Mouse (Mus musculus): ENCODE results near the gene Iqcn.

Iqcn gene

DNA sequence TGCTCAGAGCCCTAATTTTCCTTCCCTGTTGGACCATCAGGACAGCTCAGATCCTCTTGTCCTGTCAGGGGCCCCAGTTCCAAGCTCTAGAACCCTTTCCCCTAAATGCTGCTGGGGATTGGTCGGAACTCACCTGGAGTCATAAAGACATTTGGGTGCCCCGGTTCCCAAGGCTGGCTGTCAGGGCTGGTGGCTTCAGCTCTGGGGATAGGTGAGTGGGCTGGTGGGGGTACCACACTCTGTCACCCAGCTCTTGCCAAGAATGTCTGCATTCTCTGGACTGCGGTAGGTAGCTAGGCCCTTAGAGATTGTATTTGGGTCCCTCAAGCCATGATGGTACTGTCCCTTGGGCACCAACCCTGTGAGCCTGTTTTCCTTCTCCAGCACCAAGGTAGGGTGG, at the start of gene Iqcn:
Gene Iqcn, plus strand, starts transcription at position 171 of the 400 bp plus-strand sequence.
- DNase-seq (ENCODE audit: low read depth, low spot score) = no peak

- no peak for DNase-seq (ENCODE audit: low read depth, low spot score)
Observed at GRCm38 (mm10) chr8:70654121-70654520, 49.1 kb upstream of the Iqcn start.

GRCm38 (mm10) chr8:70655469-70655868, 47.8 kb upstream of the Iqcn start:
- no peak for DNase-seq (ENCODE audit: low read depth, low spot score)

DNA sequence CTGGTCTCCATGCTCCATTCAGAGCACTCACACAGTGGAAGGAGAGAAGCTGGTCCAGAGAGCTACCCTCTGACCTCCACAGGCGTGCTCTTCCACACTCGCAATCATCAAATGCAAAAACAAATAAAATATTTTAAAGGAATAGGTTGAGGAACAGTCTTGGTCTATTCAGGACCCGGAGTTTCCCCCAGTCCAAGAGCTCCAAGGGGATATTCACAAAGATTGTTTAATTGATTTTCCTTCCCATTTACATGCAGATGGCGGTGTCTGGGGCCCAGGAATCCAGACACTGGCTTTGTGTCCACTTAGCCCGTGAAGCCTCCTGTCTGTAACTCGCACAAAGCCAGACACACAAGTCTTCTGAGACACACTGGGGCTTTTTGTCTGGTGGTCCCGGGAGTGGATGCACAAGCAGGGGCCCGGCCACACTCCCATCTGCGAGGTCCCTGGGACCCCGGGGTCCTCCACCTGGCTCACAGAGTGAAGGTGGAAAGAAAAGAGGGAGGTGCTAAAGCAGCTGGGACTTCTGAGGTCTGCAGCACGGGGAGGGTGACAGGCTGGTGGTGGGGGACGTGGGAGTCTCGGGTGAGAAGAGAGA, 47.0 kb upstream of the Iqcn start:
- DNase-seq (ENCODE audit: low read depth, low spot score) = no peak

- no peak for DNase-seq (ENCODE audit: low read depth, low spot score)
Observed at GRCm38 (mm10) chr8:70657214-70657613, 46.0 kb upstream of the Iqcn start.

GRCm38 (mm10) chr8:70657739-70658138, 45.5 kb upstream of the Iqcn start:
- no peak for DNase-seq (ENCODE audit: low read depth, low spot score)

DNA sequence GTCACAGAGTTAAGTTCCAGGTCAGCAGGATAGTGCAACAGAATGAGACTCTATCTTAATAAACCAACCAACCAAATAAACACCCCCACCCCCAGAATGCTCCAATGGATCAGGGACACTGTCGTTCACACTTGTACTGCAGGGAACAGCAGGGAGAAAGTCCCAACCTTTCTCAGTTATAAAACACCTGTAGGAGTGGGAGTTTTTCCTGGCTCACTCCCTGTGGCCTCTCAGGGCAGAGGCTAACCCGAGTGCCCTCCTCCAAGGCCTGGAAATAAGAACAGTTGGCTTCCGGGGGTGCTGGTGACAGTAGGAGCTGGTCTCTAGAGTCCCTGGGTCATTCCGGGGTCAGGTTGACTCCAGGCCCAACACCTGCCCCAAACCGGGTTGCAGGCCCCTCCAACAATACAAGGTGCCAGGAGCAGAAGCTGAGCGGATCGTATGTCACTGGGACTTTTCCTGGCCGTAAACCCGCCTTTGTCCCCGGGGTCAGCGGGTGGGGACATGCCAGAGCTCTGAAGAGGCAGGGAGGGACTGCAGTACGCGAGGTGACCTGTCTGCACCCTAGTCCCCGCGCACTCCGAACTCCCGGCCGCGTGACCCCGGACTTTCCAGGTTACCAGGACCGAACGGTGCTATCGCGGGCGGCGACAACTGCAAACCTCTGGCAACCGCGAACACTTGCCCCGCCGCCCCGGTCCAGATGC, 44.2 kb upstream of the Iqcn start:
- DNase-seq (ENCODE audit: low read depth, low spot score) = no peak

- peak; percentile 98 for DNase-seq (ENCODE audit: low read depth, low spot score)
Observed at GRCm38 (mm10) chr8:70659604-70660272, 43.5 kb upstream of the Iqcn start.

GRCm38 (mm10) chr8:70660273-70660725, 43.0 kb upstream of the Iqcn start, which contains the start of gene Pgpep1:
TSS of gene Pgpep1 (minus strand) at chr8:70660388.
- peak; percentile 97 for DNase-seq (ENCODE audit: low read depth, low spot score)

DNA sequence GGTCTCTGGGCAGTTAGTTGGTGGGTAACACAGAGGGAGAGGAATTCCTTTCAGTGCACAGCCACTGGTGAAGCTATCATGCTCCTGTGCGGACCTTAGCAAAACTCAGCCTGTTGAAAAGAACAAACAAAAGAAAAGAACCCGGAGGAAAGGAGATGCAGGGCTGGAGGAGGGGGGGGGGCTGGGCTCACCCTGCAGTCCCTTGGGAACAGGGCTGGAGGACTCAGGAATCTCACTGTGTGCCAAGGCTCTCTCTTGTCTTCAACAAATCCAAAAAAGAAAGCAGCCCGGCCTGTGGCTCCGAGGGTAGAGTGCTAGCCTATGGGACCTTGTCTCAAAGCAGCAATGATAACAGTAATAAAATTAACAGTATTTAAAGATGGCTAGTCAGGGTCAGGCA, 39.6 kb upstream of the Iqcn start:
- DNase-seq (ENCODE audit: low read depth, low spot score) = no peak

- DNase-seq (ENCODE audit: low read depth, low spot score) = no peak
Observed at GRCm38 (mm10) chr8:70664631-70665030, 38.6 kb upstream of the Iqcn start.

GRCm38 (mm10) chr8:70665599-70665998, 37.7 kb upstream of the Iqcn start:
- no peak for DNase-seq (ENCODE audit: low read depth, low spot score)

DNA sequence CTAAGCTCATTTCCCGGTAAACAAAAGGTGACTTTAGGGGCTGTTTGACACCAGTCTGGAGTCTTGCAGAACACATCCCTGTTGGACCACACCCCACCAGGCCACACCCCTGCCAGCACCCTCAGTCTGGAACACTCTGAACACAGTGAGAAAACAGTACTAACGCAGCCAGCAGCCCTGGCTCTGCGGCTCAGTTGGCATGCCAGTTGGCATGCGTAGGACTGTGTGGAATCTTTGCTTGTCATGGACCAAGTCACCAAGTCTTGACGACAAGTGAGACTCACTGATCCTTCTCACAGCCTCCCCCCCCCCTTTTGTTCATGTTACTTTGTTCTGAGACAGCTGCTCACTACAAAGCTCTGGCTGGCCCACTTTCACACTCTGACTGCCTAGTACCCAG, 36.2 kb upstream of the Iqcn start:
- DNase-seq (ENCODE audit: low read depth, low spot score) = no peak

DNA sequence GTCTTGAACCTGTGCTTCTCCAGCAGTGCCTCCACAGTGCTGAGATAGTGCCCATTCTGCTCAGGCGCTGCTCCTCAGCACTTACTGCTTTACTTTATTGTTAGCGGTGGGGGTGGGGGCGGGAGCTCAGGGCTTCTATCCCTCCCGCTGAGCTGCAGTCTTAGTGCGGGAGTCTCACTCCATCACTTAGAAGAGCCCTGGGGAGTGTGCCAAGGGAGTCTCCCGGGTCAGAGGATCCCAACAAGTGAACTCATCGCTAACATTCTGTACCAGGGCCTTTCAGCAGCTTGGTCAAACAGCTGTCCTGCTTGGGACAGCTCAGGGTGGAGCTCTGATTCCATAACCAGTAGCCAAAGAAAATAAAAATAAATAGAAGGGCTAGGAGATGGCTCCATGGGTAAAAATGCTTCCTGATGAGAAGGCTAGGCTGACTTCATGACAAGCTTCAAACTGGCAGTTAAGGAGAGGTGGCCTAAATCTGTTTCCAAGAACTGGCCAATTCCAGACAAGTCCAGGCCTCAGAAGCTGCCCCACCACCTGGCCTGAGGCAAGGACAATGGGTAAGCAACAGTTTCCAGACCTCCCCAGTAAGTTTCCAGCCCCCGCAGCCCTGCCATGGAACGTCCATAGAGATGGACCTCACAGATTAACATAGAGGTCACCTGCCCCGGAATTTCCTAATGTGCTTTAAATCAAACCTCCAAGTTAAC, 31.5 kb upstream of the Iqcn start:
- DNase-seq (ENCODE audit: low read depth, low spot score) = no peak

DNA sequence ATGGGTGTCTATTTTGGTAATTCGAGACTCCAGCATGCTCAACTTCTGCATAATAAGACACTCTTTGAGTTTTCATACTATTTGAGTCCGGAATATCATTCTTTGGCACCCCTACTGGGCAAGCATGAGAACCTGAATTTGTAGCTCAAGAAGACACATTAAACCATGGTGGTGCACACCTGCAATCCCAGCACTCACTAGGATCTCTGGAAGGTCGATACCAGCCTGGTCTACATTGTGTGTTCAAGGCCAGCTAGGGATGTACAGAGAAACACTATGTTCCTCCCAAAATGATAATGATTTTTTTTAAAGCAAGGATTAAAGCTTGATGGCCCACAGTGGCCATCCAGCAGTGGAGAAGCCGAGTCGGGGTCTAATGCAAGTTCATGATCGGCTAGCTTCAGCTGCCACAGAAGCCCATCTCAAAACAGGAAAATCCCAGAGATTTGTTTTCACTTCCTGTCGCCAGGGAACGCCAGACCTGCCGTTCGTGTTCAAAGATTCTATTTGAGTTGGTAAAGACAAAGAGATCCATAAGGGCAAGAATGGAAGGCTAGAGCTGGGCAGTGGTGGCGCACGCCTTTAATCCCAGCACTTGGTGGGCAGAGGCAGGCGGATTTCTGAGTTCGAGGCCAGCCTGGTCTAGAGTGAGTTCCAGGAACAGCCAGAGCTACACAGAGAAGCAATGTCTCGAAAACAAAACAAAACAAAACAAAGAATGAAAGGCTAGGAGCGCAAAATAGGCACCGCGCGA, 30.8 kb upstream of the Iqcn start:
- no peak for DNase-seq (ENCODE audit: low read depth, low spot score)

DNA sequence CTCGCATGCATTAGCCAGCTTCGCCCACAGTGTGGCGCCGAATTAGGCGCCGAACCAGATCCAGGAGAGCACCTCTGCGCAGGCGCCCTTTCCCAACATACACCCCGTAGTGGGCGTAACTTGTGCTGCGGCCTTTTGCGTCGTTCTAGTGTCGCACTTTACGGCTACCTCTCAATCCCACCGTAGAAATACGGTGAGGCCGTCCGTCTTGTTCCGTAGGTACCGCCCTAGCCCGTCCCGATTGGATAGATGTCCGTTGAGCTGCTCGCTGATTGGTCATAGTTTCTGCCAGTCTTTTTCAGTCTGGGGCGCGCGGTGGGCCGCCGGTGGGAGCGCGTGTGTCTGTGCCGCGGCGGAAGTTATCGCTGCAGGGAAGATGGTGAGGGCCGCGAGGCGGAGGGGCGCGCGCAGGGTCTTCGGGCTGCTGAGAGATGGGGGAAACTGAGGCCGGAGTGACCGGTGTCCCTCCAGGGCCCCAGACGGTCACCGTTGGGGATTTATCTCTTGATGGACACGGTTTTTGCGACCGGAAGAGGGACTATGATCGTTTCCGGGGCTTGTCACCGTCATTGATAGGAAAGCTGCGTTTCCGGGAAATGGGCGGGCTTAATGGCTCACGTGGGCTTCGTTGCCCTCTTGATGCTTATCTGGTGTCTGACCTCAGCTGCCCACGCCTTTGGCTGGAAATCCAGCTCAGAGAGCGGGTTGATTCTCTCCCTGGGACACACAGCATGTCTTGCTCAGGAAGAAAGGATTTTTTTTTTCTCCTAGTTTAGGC, 30.0 kb upstream of the Iqcn start, which contains the start of gene Lsm4:
Gene Lsm4, plus strand, starts transcription at position 170 of the 778 bp plus-strand sequence.
- DNase-seq (ENCODE audit: low read depth, low spot score) = peak; percentile 100

DNA sequence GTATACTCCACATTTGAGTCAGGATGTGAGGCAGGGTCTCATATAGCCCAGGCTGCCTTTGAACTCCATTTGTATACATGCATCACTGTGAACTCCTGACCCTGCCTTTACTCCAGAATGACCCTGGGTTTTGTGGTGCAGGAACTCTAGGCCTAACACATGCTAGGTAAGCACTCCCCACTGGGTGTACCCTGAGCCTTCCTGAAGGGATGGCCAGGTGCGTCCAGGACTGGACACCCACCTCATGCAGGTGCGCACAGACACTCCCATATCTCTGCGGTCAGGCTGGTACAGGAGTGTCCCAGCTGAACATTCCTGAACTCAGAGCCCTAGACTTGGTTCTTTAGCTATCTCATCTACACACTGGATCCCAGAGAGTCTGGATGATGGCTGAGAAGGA, 29.1 kb upstream of the Iqcn start:
- DNase-seq (ENCODE audit: low read depth, low spot score) = peak; percentile 37

DNA sequence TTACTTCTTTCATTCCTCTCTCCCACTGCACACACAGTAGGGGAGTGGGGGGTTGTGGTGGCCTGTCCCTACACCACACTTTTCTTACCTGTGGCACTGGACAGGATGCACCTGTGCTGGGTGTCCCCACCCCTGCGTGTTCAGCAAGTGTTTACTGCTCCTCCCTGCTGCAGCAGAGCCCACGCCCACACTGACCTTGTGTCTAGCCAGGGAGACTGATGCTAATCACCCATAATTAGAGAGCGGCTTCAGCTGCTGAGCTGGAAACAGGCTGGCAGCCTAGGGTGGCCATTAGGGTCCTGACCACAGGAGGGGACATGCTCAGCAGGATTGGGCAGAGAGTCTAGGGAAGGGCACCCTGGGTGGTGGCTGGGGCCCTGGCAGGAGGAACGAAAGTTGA, 28.5 kb upstream of the Iqcn start:
- DNase-seq (ENCODE audit: low read depth, low spot score) = peak; percentile 50

DNA sequence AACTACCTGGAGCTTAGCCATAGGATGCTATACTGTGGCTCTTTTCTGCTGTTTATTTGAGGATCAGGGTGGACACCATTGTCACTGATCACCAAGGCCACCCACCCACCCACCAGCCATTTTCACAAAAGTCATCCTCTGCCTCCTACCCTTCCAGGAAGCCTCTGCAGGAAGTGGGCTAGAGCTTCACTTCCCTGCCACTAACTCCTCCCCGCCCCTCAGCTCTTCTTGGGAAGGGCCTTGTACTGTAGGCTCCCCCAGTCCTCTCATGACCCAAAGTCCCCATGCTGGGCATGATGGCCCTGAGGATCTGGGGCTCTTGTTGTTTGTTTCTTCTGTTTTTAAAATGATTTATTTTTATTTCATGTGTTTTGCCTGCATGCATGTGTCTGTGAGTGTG, 27.9 kb upstream of the Iqcn start:
- peak; percentile 57 for DNase-seq (ENCODE audit: low read depth, low spot score)

- no peak for DNase-seq (ENCODE audit: low read depth, low spot score)
Observed at GRCm38 (mm10) chr8:70677451-70678080, 25.7 kb upstream of the Iqcn start.

All from R1 (cell line).